Mouse (Mus musculus): Measurements from ENCODE around the gene Abr.
A peak's percentile ranks its signal among the peaks of the same experiment; 100 is the strongest.

Abr gene

DNA sequence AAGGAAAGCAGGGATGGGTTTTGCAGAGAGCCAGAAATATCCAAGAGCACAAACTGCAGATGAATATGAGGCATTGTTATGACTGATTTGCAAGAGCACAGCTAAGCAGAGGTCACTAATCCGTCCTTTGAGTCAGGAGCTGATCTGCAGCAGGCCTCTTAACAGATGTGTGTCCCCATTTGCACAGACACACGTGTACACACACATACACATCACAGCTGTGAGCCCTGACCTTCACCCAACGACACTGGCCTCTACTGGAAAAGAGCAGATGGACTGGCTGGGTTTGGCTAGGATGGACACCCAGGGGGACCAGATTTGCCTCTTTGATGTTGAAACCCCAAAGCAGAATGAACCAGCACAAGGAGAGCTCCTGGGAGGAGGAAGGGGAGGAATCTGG, 52.7 kb downstream of the Abr start:
- no peak for DNase-seq (ENCODE audit: low spot score)

DNA sequence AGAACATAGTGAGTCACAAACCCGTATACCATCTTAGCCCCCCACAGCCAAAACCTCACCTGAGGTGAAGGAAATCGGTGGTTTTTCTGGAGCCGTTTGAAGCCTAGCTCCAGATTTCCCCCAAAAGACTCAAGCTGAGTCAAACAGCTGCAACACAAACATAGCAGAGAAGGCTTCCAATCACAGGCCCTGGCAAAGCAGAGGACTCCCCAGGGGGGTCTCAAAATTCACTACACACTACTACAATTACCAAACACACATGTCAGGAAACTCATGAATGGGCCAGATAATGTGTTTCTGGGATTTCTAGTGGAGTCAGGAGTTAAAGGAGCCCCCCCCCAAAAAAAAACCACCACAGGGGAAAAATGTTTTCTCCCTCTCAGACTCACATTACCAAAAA, 56.0 kb downstream of the Abr start:
- no peak for DNase-seq (ENCODE audit: low spot score)

DNA sequence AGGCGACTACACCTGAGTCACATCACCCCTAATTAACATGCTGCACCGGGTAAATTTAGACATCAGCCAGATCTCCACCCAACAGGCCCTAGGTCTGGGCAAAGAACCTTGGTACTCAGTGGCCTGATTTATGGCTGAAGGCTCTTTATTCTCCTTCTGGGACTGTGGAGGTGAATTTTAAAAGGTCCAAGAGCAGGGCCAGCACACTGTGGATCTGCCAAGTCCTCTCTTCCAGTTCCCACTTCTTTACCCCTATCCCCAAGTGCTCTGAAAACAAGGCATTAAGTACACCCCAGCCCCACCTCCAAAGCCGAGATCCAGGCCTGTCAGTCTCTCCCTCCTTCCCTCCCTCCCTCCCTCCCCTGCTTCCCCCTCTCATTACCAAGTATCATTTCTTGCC, 59.5 kb downstream of the Abr start:
- DNase-seq (ENCODE audit: low spot score): no peak

DNA sequence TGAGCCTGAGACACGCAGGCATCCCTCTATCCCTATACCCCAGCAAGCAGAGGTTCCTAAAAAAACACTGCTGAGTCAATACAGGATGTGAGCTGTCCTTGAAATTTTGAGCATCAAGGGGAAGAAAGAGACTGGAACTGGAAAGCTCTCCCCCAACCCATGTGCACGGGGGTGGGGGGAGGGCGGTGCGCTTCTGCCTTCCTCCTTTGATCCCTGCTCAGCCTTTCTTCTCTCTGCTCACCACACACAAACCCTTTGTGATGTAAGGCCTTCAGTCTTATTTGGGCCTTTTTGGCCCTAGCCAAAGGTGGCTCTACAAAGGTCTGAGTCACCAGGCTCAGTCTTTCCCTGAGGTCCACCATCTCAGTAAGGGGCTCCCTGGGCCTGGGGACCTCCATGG, 59.9 kb downstream of the Abr start:
- no peak for DNase-seq (ENCODE audit: low spot score)

DNA sequence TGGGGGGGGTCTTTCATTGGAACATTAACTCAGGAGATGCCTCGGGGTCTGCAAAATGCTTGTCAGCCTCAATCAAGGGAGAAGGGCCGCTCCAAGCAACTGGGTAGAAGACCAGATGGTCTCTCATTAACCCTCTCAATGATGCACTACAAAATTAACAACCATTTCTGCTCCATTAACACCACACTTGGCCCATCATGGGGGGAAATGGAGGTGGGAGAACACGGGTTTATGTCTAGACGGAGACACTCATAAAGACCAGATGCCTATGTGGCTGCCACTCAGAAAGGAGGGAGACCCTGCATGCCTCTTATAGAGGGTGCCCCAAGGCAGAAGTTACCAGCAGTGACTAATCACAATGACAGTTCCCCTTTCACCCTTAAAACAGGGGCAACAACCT, 64.3 kb downstream of the Abr start:
- DNase-seq (ENCODE audit: low spot score): no peak

DNA sequence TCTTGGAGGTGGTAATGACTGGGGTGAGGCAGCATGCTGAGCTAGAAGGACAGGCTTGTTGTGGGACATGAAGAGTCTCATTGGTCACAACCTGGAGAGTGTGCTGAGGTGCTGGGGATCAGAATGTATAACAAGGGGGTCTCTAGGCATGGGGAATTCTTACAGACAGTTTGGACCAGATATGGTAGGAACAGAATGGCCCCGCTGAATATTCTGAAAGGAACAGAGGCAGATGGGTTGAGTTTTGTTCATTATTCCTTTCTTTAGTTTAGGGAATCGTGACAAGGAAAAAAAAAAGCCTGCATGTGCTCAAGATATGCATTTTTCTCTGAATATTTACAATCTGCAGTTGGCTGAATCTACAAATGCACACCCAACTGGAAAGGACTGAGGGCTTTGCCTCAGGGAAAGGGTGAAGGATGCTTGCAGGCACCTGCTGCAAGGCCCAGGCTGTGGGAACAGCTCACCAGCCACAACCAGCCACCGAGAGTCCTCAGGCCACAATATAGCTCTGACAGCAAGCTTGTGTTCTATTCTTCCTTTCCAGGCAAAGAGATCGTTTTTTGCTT, 73.9 kb downstream of the Abr start:
- no peak for DNase-seq (ENCODE audit: low spot score)

DNA sequence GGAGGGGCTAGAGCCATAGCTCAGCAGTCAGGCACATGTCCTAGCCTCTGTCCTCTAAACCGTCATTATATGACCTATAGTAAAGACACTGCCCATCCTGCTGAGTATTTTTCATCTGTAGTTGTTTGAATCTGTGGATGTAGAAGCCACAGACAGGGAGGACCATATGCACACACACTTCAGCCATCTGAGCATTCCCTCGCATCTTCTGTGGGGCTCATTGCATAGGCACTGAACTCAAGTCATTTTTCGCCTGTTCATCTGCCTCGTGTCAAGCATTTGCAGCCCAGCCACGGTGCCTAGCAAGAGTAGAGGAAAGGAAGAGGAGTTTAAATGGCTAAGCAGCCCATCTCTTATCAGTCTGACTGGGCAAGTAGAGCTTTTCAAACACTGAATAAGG, 74.7 kb downstream of the Abr start:
- DNase-seq (ENCODE audit: low spot score): no peak

DNA sequence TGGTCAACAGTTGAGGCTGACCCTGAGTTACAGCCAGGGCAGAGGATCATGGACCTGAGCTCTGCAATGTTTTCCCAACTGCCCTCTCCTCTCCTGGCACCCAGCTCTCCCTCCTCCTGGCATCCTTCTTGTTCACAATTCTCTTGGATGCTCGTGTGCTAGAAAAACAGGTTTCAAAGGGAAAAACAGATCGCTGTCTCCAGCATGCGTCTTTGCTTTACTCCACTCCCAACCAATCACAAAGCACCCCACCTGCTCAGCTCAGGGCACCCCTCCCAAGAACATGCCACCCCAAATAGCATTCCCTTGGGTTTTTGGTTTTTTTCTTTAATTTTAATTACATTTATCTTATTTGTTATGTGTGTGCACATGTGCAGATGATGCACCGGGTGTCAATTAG, 75.7 kb downstream of the Abr start:
- no peak for DNase-seq (ENCODE audit: low spot score)

DNA sequence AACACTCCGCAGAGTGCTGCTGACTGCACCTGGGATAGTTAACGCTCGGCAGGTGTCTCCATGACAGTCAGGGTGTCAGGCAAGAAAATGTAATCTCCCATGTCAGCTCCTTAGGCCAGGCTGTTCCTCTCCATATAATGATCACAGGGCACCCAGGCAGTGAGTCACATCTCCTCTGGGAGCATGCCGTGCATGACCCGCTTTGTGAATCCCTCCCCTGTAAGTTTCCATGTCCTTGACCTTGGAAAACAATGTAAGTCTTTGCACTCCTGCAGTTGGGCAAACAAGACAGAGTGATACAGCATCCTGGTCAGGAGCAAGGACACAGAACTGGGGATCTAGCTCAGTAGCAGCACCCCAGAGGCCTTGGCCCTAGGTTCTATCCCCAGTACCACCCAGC, 78.8 kb downstream of the Abr start:
- DNase-seq (ENCODE audit: low spot score): no peak

DNA sequence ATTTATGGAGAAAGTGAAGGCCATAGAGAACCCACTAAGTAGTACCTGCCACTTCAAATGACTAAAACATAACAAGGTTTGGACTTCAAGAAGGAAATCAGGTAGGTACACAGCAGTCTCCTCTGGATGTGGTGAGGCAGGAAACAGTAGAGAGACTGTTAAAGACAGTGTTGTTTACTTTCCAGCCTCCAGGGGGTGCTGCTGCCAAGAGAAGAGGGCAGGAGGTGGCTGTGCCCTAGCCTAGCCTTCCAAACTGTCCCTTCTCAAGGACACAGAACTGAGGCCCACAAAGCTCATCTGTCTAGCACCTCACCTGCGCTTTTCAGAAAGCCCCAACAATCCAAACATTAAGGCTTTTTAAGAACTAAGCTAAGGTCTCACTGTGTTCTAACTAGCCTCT, 81.1 kb downstream of the Abr start:
- DNase-seq (ENCODE audit: low spot score): peak; percentile 80

DNA sequence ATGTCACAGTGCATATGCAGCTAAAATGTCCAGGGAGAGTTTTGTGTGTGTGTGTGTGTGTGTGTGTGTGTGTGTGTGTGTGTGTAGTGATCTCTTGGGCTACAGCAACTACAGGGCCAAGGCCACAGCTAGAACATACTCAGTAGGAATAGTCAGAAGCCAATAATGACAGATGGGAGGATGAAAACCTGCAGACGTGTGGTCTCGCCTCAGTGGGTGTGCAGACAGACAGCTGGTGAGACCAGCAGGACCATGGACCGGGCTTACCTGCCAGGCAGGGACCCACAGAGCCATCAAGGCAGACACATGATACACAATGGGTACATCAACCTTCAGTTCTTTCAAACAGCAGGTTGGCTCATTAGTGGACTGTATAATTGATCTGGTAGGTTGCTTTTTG, 84.7 kb downstream of the Abr start:
- no peak for DNase-seq (ENCODE audit: low spot score)

DNA sequence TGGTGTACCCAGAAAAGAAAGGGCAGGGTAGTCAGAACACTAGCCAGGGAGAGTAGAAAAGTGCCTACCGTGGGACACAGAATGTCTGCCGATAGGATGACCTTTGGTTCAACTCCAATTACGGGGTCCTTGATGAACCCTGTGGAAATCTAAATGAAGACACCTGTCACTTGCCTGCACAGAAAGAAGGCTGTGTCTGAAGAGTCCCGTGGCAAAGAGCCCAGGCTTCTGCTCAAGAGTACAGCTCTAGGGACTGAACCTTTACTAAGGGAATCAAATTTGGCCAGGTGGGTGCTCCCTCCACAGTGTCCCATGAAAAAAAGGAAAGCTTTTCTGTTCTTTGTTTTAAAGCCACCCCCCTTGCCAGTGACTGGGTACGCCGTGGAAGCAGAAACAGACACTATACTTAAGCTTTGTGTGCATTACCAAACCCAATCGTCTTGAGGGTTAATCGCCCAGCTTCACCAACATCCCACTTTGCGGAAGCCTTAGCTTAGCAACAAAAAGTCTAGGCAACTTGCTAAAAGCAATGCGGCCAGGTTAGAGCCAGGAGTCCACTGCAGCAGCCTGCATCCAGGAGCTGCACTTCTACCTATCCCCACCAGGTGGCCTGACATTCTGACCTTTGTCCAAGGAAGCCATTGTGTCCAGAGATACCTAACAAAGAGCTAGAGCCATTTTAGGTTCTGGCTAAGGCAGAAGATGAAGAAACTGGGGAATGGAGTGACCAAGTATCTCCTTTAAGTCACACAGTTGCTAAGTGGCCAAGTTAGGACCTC, 85.3 kb downstream of the Abr start:
- DNase-seq (ENCODE audit: low spot score): peak; percentile 53

DNA sequence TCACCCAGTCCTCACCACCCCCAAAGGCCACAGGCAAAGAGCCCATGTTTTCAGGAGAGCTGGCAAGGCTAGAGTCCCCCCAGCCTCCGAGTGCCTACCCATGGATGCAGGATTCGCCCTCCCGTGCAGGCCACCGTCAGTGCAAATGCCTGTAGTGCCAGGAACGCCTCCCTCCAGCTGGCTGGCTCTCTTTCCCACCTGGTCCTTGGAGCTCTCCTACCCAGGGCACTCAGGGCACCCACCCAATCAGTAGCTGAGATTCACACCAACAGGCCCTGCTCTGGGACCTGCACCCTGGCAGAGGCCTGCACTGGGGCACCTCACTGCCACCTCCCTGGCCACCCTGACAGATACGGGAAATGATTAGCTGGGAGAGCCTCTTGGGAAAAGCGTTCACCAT, 90.1 kb downstream of the Abr start:
- DNase-seq (ENCODE audit: low spot score): no peak

DNA sequence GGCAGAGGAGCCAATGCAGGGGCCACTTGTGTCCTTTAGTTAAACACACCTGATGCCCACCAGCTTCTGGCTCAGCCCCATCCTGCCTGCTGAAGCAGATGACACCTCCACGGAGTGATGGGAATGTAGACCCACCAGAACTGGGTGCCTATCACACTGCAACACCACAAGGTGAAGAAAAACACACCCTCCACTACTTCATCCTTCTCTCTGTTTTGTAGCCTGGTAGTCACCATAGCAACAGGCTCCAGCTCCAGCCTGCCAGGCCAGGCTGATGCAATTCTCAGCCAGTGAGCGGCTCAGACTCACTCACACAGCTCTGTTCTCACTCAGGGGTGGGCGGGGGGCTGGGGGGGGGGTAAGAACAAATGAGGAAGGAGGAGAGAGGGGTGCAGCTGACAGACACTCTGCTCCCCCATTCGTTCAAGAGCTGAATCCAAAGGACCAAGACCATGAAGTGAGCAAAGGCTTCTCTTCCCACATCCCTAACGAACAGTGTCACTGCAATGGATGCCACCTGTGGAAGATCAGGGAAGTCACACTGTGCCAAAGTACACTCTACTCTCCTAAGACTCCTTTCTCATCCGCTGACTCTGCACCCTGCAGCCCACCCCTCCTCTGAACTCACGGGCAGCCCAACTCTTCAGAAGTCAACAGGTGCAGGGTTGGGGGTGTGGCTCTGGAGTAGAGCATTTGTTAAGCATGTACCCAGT, 91.0 kb downstream of the Abr start:
- peak; percentile 44 for DNase-seq (ENCODE audit: low spot score)

DNA sequence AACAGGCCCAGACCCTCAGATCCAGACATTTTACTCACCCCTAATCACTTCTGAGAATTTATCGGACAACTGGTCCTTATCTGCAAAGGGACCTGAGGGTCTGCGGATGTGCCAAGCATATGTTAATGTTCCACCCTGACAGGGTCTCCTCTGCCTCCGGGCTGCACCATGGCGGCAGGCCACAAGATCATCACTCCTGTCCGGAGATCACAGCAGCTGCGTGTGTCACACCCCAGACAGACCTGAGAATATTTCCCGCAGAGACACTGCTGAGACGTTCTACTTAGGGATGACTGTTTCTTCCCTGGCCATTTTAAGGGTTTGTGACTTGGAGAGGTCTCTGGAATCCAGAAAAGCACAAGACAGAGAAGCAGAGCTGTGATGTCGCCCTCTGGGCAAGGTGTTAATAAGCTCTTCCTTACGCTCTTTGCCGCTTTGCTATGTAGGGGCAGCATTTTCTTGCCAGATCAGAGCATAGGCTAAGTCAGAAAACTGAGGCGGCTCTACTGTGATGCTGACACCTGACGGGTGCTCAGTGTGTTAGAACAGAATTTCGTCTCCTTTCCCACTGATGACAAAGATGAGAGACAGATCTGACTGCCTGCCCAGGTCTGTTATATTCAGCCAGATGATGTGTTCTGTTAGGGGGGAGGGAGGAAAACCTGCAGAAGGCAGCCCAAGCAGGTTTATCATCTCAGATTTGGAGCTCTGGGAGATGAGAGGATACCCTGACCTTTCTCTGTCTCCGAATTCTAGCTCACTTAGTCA, 91.8 kb downstream of the Abr start:
- no peak for DNase-seq (ENCODE audit: low spot score)

DNA sequence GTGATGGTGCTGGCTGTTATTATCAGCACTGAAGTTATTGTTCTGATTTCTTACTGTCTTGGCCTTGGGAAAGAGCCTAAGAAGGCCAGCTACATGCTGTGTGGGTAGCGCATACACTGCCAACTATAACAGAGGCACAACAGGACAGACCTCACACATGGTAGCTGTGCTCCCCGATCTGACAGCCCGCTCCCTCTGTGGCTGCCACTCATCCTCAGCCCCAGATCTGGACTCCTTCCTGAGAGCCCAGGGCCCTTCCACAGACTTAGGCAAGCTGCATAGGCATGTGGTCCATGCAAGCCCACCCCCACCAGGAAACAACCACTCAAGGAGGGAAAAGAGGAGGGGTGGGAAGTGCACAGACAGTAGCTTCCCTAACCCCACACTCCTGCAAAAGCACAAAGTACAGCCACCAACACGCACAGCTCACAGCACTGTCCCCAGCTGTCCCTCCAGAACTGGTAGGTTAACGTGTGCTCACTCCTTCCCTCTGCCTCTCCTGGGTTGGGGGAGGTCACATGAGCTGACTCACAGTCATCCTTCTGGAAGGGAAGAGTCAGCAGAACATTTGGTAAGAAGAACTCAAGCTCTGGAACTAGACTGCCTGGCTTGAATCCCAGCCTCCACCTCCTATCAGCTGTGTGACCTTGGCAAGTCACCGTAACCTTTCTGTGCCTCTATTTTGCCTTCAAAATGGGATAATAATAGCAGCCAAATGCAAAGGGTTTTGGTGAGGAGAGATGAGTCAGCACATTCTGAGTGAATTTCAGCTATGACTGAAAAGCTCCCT, 92.6 kb downstream of the Abr start:
- DNase-seq (ENCODE audit: low spot score): no peak

DNA sequence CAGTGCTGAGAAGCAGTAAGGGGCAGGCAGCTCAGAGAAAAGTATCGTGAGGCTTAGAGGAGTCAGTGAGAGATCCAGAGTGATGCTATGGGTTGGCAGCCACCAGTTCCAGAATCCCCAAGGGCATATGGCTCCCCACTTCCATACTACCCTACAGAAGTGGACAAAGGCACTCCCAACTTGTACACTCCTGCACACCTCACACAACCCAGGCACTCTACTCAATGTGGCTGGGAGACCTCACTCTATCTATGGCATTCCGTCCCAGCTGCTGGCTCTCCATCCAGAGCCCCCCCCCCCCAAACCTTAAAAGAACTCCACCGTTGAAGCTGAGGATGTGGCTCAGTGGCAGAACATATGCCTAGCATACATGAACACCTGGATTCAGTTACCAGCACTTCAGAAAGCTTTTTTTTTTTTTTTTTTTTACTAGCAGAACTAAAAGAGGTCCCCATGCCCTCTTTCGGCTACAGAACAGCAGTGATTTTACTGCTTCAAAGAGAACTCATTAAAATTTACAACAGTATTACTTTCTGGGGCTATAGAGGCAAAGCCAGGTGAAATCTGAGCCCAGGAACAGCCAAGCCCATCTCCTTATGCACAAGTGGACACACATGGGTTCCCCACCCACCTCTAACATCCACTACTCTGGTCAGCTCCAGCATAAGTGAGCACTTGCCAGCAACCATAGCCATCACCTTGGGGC, 96.3 kb downstream of the Abr start:
- DNase-seq (ENCODE audit: low spot score): no peak

DNA sequence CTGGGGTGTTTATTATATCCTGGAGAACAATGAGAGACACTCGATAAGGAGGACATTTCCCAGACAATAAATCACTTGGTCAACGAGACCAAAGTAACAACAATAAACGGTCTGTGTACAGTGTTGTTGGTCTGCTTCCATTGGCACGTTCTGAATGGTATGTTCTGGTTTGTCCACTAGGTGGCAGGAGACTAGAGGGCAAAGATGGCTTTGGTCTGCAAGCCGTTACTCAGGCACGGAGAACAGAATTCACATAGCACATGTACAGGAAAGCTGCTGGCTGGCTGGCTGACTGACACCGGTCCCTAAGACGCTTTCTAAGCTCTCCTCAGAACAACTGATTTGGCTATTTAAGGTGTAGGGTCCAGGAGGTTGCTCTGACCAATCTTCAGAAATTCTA, 97.2 kb downstream of the Abr start:
- DNase-seq (ENCODE audit: low spot score): peak; percentile 88

DNA sequence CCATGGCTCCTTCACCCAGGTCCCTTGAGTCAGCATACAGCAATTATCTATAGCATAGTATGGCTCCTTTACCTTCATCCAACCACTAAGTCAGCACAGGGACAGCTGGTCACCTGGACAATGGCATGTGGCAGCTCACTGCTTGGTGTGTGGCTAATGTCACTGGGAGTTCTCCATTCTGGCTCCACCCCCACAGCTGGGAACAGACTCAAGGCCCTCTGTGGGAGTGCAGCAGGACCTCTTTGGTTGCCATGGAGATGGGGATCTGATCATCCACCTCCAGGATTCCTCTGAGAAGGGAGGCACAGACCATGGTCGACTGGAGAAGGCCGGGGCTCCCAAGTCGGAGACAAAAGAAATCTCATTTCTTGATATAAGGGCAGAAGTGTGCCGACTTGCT, 98.8 kb downstream of the Abr start:
- peak; percentile 77 for DNase-seq (ENCODE audit: low spot score)

DNA sequence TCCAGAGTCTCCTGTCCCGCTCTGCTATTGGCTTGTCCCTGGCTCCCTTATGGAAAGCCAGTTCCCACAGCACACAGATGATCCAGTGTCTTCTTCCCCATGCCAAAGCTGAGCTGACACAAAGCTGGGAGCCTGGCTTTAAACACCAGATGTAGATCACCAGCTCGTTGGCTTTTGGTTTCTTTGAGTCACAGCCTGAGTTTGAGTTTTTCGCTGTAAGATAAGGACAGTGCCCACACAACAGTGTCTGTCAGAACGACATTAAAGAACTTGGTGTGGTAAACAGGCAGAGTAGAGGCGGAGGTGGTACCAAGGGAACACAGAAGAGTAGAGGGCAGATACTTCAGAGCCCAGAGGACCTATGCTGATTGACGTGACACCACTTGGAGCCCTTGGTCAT, 101.2 kb downstream of the Abr start:
- no peak for DNase-seq (ENCODE audit: low spot score)

DNA sequence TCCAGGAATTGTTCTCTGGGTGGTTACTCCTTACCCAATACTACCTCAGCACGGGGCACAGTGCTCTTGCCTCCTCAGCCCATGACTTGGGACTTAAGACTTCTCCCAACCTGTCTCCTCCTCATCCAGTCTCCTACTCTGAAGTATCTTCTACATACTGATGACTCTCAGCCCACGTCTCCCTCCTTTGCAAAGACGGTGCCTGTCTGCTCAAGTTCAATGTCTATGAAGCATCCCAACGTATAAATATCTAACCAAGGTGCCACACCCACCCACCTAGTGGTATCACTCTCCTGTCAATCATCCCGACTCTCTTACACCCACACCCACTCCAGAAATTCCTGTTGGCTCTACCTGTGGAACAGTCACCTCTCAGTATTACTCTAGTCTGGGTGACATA, 103.5 kb downstream of the Abr start:
- no peak for DNase-seq (ENCODE audit: low spot score)
